In the genomic region with DNA sequence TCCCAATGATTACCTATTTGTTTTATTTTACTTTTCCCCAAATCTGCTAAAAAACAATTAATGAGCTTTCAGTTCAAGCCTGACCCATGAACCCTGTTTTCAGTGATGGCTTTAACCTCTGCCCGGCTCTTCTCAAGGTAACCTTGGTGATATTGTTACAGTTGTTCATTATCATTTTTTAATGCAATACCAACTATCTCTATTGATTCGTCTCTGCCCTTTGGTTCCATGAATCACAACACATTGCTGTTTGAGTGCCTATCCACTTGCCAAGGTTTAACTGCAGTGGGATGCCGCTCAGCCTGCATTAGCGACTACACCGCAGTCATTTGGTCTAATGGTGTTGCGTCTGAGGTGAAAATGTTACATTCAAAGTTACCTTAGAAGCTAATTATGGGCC, we compare ENCODE assay signal across 16 mouse cellular contexts.
"Had no signal": no experiment of that assay in that cellular context is flagged by ENCODE, and none has a peak within 500 bp of the region (broad histone marks: within the 10 kb centered on the region; RNA-seq: fewer than 3 reads in every experiment).

No protein-coding gene starts in this region.

- H3K9ac ChIP-seq: neural tube, embryonic 13.5 days; neural tube, embryonic 15.5 days; stomach, embryonic 15.5 days had no signal

- H3K27ac ChIP-seq: neural tube, embryonic 13.5 days; neural tube, embryonic 15.5 days; stomach, embryonic 15.5 days; stomach, postnatal 0 days had no signal

- H3K27me3 ChIP-seq: neural tube, embryonic 13.5 days; neural tube, embryonic 15.5 days; stomach, embryonic 15.5 days had no signal

- H3K4me1 ChIP-seq: neural tube, embryonic 13.5 days; neural tube, embryonic 15.5 days; stomach, embryonic 15.5 days had no signal

- H3K4me3 ChIP-seq: neural tube, embryonic 13.5 days; neural tube, embryonic 15.5 days; stomach, embryonic 15.5 days had no signal

- H3K4me2 ChIP-seq: neural tube, embryonic 13.5 days; neural tube, embryonic 15.5 days; stomach, embryonic 15.5 days had no signal

- H3K36me3 ChIP-seq: neural tube, embryonic 13.5 days; neural tube, embryonic 15.5 days; stomach, embryonic 15.5 days had no signal

- DNase-seq: retina, postnatal 1 day; right cerebral cortex, adult 18-20 months; right cerebral cortex, postnatal 14 days; right cerebral cortex, postnatal 25 days; right cerebral cortex, postnatal 4 days; spleen, adult 18-20 months; thymus, adult 18-20 months; thymus, adult 2 months; thymus, postnatal 14 days; thymus, postnatal 25 days; thymus, postnatal 36 days; thymus, postnatal 4 days had no signal

- H3K9me3 ChIP-seq: neural tube, embryonic 13.5 days; neural tube, embryonic 15.5 days; stomach, embryonic 15.5 days had no signal
